Mouse (Mus musculus) left cerebral cortex, adult 18-20 months (tissue): ENCODE results near the gene Ndufaf7. TPM values are rescaled to one million over a fixed set of nuclear protein-coding genes. Genes with fewer than 3 reads are reported as not detected.

Experiments
- DNase-seq, 2 experiments: peaks; one replicate each; pipeline ENCODE4 v3.0.0; 2021 to 2022; ENCODE audit warnings: low spot score in 2 of 2, mixed read lengths in 1 of 2
- long read RNA-seq, 2 experiments: library from polyadenylated mRNA; stranded (forward); transcript quantifications; one replicate each; pipeline ENCODE4 v2.0.0; 2021
- total RNA-seq, 2 experiments: library from RNA; stranded (reverse); gene quantifications; 2 replicates each; pipeline ENCODE4 v1.2.3; 2021

Ndufaf7 gene
- 10 to 100 TPM; 62.9 to 67.4 TPM for total RNA-seq
- long read RNA-seq, experiment 1, transcript Ndufaf7-201 (10 exons, 1,749 nt), result major isoform, 44 of 90 reads
- long read RNA-seq, experiment 1, partial matches to known transcripts, result 24 of 90 reads
- long read RNA-seq, experiment 1, other reads (novel, unspliced or antisense), result 21 of 90 reads
- long read RNA-seq, experiment 2, transcript Ndufaf7-201 (10 exons, 1,749 nt), result major isoform, 42 of 75 reads
- long read RNA-seq, experiment 2, partial matches to known transcripts, result 21 of 75 reads
- long read RNA-seq, experiment 2, other reads (novel, unspliced or antisense), result 10 of 75 reads

GRCm38 (mm10) chr17:78936466-78937228 is at the start of gene Ndufaf7, which contains the start of gene Cebpz:
TSS of gene Ndufaf7 (plus strand) at chr17:78937136.
TSS of gene Cebpz (minus strand) at chr17:78937066.
- peak; percentile 97 to 98 for DNase-seq

GRCm38 (mm10) chr17:78888554-78888953 is 48.4 kb upstream of the Ndufaf7 start:
- no peak for DNase-seq

- DNase-seq, result no peak
Measured at GRCm38 (mm10) chr17:78889184-78889583, 47.8 kb upstream of the Ndufaf7 start.

GRCm38 (mm10) chr17:78891020-78891419 is 45.9 kb upstream of the Ndufaf7 start:
- no peak for DNase-seq

GRCm38 (mm10) chr17:78894991-78895390 is 41.9 kb upstream of the Ndufaf7 start:
- DNase-seq, result no peak

- DNase-seq, result peak in 1 of 2 experiments; percentile 19
Measured at GRCm38 (mm10) chr17:78895394-78895793, 41.5 kb upstream of the Ndufaf7 start.

GRCm38 (mm10) chr17:78903158-78903557 is 33.8 kb upstream of the Ndufaf7 start:
- DNase-seq, result no peak

- no peak for DNase-seq
Measured at GRCm38 (mm10) chr17:78906892-78907291, 30.0 kb upstream of the Ndufaf7 start, which contains the start of gene Sult6b1. TSS of gene Sult6b1 (minus strand) at chr17:78906992.

GRCm38 (mm10) chr17:78909374-78909773 is 27.6 kb upstream of the Ndufaf7 start:
- DNase-seq, result no peak

- DNase-seq, result no peak
Measured at GRCm38 (mm10) chr17:78912861-78913281, 24.1 kb upstream of the Ndufaf7 start.

- DNase-seq, result no peak
Measured at GRCm38 (mm10) chr17:78913921-78914320, 23.0 kb upstream of the Ndufaf7 start.

GRCm38 (mm10) chr17:78915772-78916171 is 21.2 kb upstream of the Ndufaf7 start:
- no peak for DNase-seq

GRCm38 (mm10) chr17:78916369-78916813 is 20.5 kb upstream of the Ndufaf7 start, which contains the start of gene Cebpzos:
TSS of gene Cebpzos (plus strand) at chr17:78916500.
- peak; percentile 84 to 87 for DNase-seq

GRCm38 (mm10) chr17:78916899-78917298 is 20.0 kb upstream of the Ndufaf7 start:
- DNase-seq, result no peak

- no peak for DNase-seq
Measured at GRCm38 (mm10) chr17:78917696-78918095, 19.2 kb upstream of the Ndufaf7 start.

- DNase-seq, result no peak
Measured at GRCm38 (mm10) chr17:78935857-78936256, 1.1 kb upstream of the Ndufaf7 start.

GRCm38 (mm10) chr17:78937229-78937853 is 405 bp downstream of the Ndufaf7 start:
- peak in 1 of 2 experiments; percentile 4 for DNase-seq

- no peak for DNase-seq
Measured at GRCm38 (mm10) chr17:78938927-78939326, 2.0 kb downstream of the Ndufaf7 start.

GRCm38 (mm10) chr17:78942579-78942978 is 5.6 kb downstream of the Ndufaf7 start:
- DNase-seq, result no peak

GRCm38 (mm10) chr17:78951225-78951624 is 14.3 kb downstream of the Ndufaf7 start:
- DNase-seq, result no peak

GRCm38 (mm10) chr17:78952070-78952469 is 15.1 kb downstream of the Ndufaf7 start:
- no peak for DNase-seq

GRCm38 (mm10) chr17:78953240-78953639 is 16.3 kb downstream of the Ndufaf7 start:
- DNase-seq, result no peak
